Comparison of ENCODE assay signal across 9 mouse cellular contexts in the genomic region with DNA sequence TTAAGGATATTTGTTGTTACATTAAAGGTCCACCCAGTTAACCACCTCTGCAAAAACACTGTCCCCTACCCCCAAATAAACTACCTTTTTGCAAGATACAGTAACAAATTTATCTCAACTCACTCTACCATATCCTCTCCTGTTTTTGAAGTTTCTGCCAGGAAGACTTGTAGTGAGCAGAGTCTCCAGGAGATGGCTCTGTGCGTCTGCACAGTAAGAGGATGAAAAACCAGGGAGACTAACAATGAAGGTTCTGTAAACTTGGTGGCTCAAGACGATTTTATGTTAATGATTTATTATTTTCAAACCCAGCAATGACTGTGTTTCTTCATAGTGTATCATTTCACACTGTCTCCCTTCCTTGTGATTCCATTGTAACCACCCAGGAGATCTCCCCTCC. TPM values are rescaled to one million over a fixed set of nuclear protein-coding genes. Genes with fewer than 3 reads are reported as not detected.
A peak's percentile ranks its signal among the peaks of the same experiment; 100 is the strongest.
DNase-seq lines count a peak whose midpoint lies in the region; ATAC-seq lines count a peak whose summit lies in the region.
"Had no signal": no experiment of that assay in that cellular context is flagged by ENCODE, and none has a peak within 500 bp of the region (broad histone marks: within the 10 kb centered on the region; RNA-seq: fewer than 3 reads in every experiment).

No protein-coding gene starts in this region.

- H3K27ac ChIP-seq in limb, embryonic 11.5 days (replicated peaks; ENCODE audit: low read depth, low read length) = no peak overlapping the region
- no peak overlapping the region for H3K27ac ChIP-seq in limb, embryonic 10.5 days
- H3K27ac ChIP-seq in embryonic facial prominence, embryonic 14.5 days (replicated peaks; ENCODE audit: low read depth, low read length) = no peak overlapping the region
- H3K27ac ChIP-seq: limb, embryonic 12.5 days had no signal

- H3K27me3 ChIP-seq in limb, embryonic 11.5 days (ENCODE audit: control insufficient read depth, insufficient read depth, low read length) = no peaks in the 10 kb centered on the region
- no peaks in the 10 kb centered on the region for H3K27me3 ChIP-seq in limb, embryonic 10.5 days (ENCODE audit: low read depth, poor library complexity, severe bottlenecking)
- H3K27me3 ChIP-seq in embryonic facial prominence, embryonic 14.5 days (replicated peaks; ENCODE audit: control insufficient read depth, insufficient read depth, low read length) = no peaks in the 10 kb centered on the region
- H3K27me3 ChIP-seq: limb, embryonic 12.5 days had no signal

- no peak for ATAC-seq in limb, embryonic 11.5 days (ENCODE audit: insufficient number of reproducible peaks, low FRiP score, low TSS enrichment, low read depth)
- no peak for ATAC-seq in embryonic facial prominence, embryonic 14.5 days (ENCODE audit: low read depth)
- peak; percentile 80 for ATAC-seq in megakaryocyte progenitor cell, adult 5-6 weeks (replicated peaks; ENCODE audit: poor library complexity)
- no peak for ATAC-seq in monocyte, adult 5-6 weeks (replicated peaks; ENCODE audit: insufficient number of reproducible peaks, low FRiP score, low TSS enrichment, poor library complexity, severe bottlenecking)

- WGBS in limb, embryonic 11.5 days = 17% methylated on average over 2 of the region's 2 CpGs
- 15% methylated on average over 2 of the region's 2 CpGs for WGBS in limb, embryonic 10.5 days
- WGBS in embryonic facial prominence, embryonic 14.5 days = 15% methylated on average over 2 of the region's 2 CpGs

- H3K36me3 ChIP-seq in limb, embryonic 11.5 days (ENCODE audit: control insufficient read depth, insufficient read depth, low read length) = no peaks in the 10 kb centered on the region
- H3K36me3 ChIP-seq in limb, embryonic 10.5 days = no peaks in the 10 kb centered on the region
- no peaks in the 10 kb centered on the region for H3K36me3 ChIP-seq in embryonic facial prominence, embryonic 14.5 days (ENCODE audit: control insufficient read depth, insufficient read depth, low read length)
- H3K36me3 ChIP-seq: limb, embryonic 12.5 days had no signal

- no peak overlapping the region for H3K4me2 ChIP-seq in limb, embryonic 11.5 days (ENCODE audit: low read depth, severe bottlenecking)
- H3K4me2 ChIP-seq in embryonic facial prominence, embryonic 14.5 days (ENCODE audit: low read depth, low read length) = no peak overlapping the region
- H3K4me2 ChIP-seq: limb, embryonic 12.5 days had no signal

- no peak overlapping the region for H3K4me3 ChIP-seq in limb, embryonic 11.5 days (ENCODE audit: low read depth, low read length)
- no peak overlapping the region for H3K4me3 ChIP-seq in limb, embryonic 10.5 days
- no peak overlapping the region for H3K4me3 ChIP-seq in embryonic facial prominence, embryonic 14.5 days (ENCODE audit: low read depth, low read length)
- H3K4me3 ChIP-seq: limb, embryonic 12.5 days had no signal

- no peaks in the 10 kb centered on the region for H3K9me3 ChIP-seq in limb, embryonic 11.5 days (ENCODE audit: control insufficient read depth, low read length)
- no peaks in the 10 kb centered on the region for H3K9me3 ChIP-seq in limb, embryonic 10.5 days (replicated peaks)
- H3K9me3 ChIP-seq in embryonic facial prominence, embryonic 14.5 days (ENCODE audit: control insufficient read depth, low read length) = no peaks in the 10 kb centered on the region
- H3K9me3 ChIP-seq: limb, embryonic 12.5 days had no signal

- no peaks in the 10 kb centered on the region for H3K4me1 ChIP-seq in limb, embryonic 11.5 days (ENCODE audit: control insufficient read depth, insufficient read depth, low read length)
- no peaks in the 10 kb centered on the region for H3K4me1 ChIP-seq in limb, embryonic 10.5 days
- no peaks in the 10 kb centered on the region for H3K4me1 ChIP-seq in embryonic facial prominence, embryonic 14.5 days (ENCODE audit: control insufficient read depth, insufficient read depth, low read length)
- H3K4me1 ChIP-seq: limb, embryonic 12.5 days had no signal

- peak; percentile 31 for DNase-seq in limb, embryonic 11.5 days (ENCODE audit: low spot score)
- no peak for DNase-seq in limb, embryonic 10.5 days (ENCODE audit: low spot score)
- peak; percentile 68 for DNase-seq in NIH3T3 (ENCODE audit: low read depth)
- DNase-seq in embryonic facial prominence, embryonic 14.5 days (ENCODE audit: low spot score) = peak; percentile 32
- no peak for DNase-seq in adrenal gland, postnatal 14 days
- DNase-seq in c-Kit-positive CD71-positive TER-119-positive erythroid progenitor cells, embryonic 14.5 days (ENCODE audit: low spot score) = no peak

- H3K9ac ChIP-seq in limb, embryonic 11.5 days (ENCODE audit: low read length) = no peak overlapping the region
- H3K9ac ChIP-seq in embryonic facial prominence, embryonic 14.5 days (ENCODE audit: low read depth, low read length) = no peak overlapping the region
- H3K9ac ChIP-seq: limb, embryonic 12.5 days had no signal

RNA-seq across cellular contexts. Expression of gene Pate4, which starts 18.8 kb away (rescaled TPM):
- not detected in 2 replicates for polyA plus RNA-seq in limb, embryonic 11.5 days (2014; fragmentation: Nextera tagmentation; extraction: Ambion mirVana)
- polyA plus RNA-seq in limb, embryonic 10.5 days (2016; fragmentation: Nextera tagmentation; extraction: Ambion mirVana) = 0.19 TPM in 1 of 2 replicates, not detected in the other
- not detected in 2 replicates for polyA plus RNA-seq in embryonic facial prominence, embryonic 14.5 days (2014; fragmentation: Nextera tagmentation; extraction: Ambion mirVana)
- not detected in 2 replicates for total RNA-seq in megakaryocyte progenitor cell, adult 5-6 weeks (2015)
- total RNA-seq in megakaryocyte progenitor cell, adult 5-6 weeks (2017) = not detected in 2 replicates
- total RNA-seq in adrenal gland, postnatal 14 days (2021) = not detected in 2 replicates
- total RNA-seq in monocyte, adult 5-6 weeks (2017) = not detected in 3 replicates
- polyA plus RNA-seq: limb, embryonic 12.5 days had no signal

RNA-seq across cellular contexts. Expression of gene Hyls1, which starts 22.7 kb away (rescaled TPM):
- 23.8 and 24.4 TPM in 2 replicates for polyA plus RNA-seq in limb, embryonic 11.5 days (2014; fragmentation: Nextera tagmentation; extraction: Ambion mirVana)
- 19.5 and 22.4 TPM in 2 replicates for polyA plus RNA-seq in limb, embryonic 10.5 days (2016; fragmentation: Nextera tagmentation; extraction: Ambion mirVana)
- 17.4 and 18.4 TPM in 2 replicates for polyA plus RNA-seq in embryonic facial prominence, embryonic 14.5 days (2014; fragmentation: Nextera tagmentation; extraction: Ambion mirVana)
- total RNA-seq in megakaryocyte progenitor cell, adult 5-6 weeks (2015) = 9.7 and 12.6 TPM in 2 replicates
- 12.7 and 14.1 TPM in 2 replicates for total RNA-seq in megakaryocyte progenitor cell, adult 5-6 weeks (2017)
- 4.2 and 5.4 TPM in 2 replicates for total RNA-seq in adrenal gland, postnatal 14 days (2021)
- 8.4 to 10.2 TPM (median 9.8 TPM) in 3 replicates for total RNA-seq in monocyte, adult 5-6 weeks (2017)

RNA-seq across cellular contexts. Expression of gene Pate2, which starts 22.8 kb away (rescaled TPM):
- 0.43 and 0.52 TPM in 2 replicates for polyA plus RNA-seq in limb, embryonic 11.5 days (2014; fragmentation: Nextera tagmentation; extraction: Ambion mirVana)
- polyA plus RNA-seq in limb, embryonic 10.5 days (2016; fragmentation: Nextera tagmentation; extraction: Ambion mirVana) = 1.2 and 1.4 TPM in 2 replicates
- 0.24 and 0.61 TPM in 2 replicates for polyA plus RNA-seq in embryonic facial prominence, embryonic 14.5 days (2014; fragmentation: Nextera tagmentation; extraction: Ambion mirVana)
- total RNA-seq in megakaryocyte progenitor cell, adult 5-6 weeks (2015) = 0.57 TPM in 1 of 2 replicates, not detected in the other
- total RNA-seq in megakaryocyte progenitor cell, adult 5-6 weeks (2017) = 0.54 TPM in 1 of 2 replicates, not detected in the other
- total RNA-seq in adrenal gland, postnatal 14 days (2021) = 0.26 TPM in 1 of 2 replicates, not detected in the other
- not detected in 3 replicates for total RNA-seq in monocyte, adult 5-6 weeks (2017)

RNA-seq across cellular contexts. Expression of gene Pus3, which starts 34.5 kb away (rescaled TPM):
- 23.2 and 24.5 TPM in 2 replicates for polyA plus RNA-seq in limb, embryonic 11.5 days (2014; fragmentation: Nextera tagmentation; extraction: Ambion mirVana)
- 21.2 and 22.3 TPM in 2 replicates for polyA plus RNA-seq in limb, embryonic 10.5 days (2016; fragmentation: Nextera tagmentation; extraction: Ambion mirVana)
- polyA plus RNA-seq in embryonic facial prominence, embryonic 14.5 days (2014; fragmentation: Nextera tagmentation; extraction: Ambion mirVana) = 18.0 and 20.2 TPM in 2 replicates
- 25.5 and 28.8 TPM in 2 replicates for total RNA-seq in megakaryocyte progenitor cell, adult 5-6 weeks (2015)
- 22.3 and 23.7 TPM in 2 replicates for total RNA-seq in megakaryocyte progenitor cell, adult 5-6 weeks (2017)
- 14.1 and 16.3 TPM in 2 replicates for total RNA-seq in adrenal gland, postnatal 14 days (2021)
- 17.2 to 30.8 TPM (median 30.7 TPM) in 3 replicates for total RNA-seq in monocyte, adult 5-6 weeks (2017)

RNA-seq across cellular contexts. Expression of gene Ddx25, which starts 34.6 kb away (rescaled TPM):
- polyA plus RNA-seq in limb, embryonic 11.5 days (2014; fragmentation: Nextera tagmentation; extraction: Ambion mirVana) = 4.6 and 5.2 TPM in 2 replicates
- polyA plus RNA-seq in limb, embryonic 10.5 days (2016; fragmentation: Nextera tagmentation; extraction: Ambion mirVana) = 4.9 and 6.0 TPM in 2 replicates
- polyA plus RNA-seq in embryonic facial prominence, embryonic 14.5 days (2014; fragmentation: Nextera tagmentation; extraction: Ambion mirVana) = 3.7 and 4.9 TPM in 2 replicates
- 0.05 TPM in 1 of 2 replicates, not detected in the other for total RNA-seq in megakaryocyte progenitor cell, adult 5-6 weeks (2015)
- total RNA-seq in megakaryocyte progenitor cell, adult 5-6 weeks (2017) = 0.03 TPM in 1 of 2 replicates, not detected in the other
- total RNA-seq in adrenal gland, postnatal 14 days (2021) = 0.67 and 0.68 TPM in 2 replicates
- 0.10 to 0.64 TPM (median 0.57 TPM) in 3 replicates for total RNA-seq in monocyte, adult 5-6 weeks (2017)

Comparison
In these comparisons a context has a peak if more than half of its experiments do, and no peak if none do; other contexts are left out.
1. DNase-seq: peak in limb, embryonic 11.5 days (single experiment), NIH3T3 (single experiment) and embryonic facial prominence, embryonic 14.5 days (single experiment); none in limb, embryonic 10.5 days (single experiment), adrenal gland, postnatal 14 days (single experiment) and c-Kit-positive CD71-positive TER-119-positive erythroid progenitor cells, embryonic 14.5 days (single experiment).